Mouse (Mus musculus): Measurements from ENCODE around the gene St8sia1.

St8sia1 gene

DNA sequence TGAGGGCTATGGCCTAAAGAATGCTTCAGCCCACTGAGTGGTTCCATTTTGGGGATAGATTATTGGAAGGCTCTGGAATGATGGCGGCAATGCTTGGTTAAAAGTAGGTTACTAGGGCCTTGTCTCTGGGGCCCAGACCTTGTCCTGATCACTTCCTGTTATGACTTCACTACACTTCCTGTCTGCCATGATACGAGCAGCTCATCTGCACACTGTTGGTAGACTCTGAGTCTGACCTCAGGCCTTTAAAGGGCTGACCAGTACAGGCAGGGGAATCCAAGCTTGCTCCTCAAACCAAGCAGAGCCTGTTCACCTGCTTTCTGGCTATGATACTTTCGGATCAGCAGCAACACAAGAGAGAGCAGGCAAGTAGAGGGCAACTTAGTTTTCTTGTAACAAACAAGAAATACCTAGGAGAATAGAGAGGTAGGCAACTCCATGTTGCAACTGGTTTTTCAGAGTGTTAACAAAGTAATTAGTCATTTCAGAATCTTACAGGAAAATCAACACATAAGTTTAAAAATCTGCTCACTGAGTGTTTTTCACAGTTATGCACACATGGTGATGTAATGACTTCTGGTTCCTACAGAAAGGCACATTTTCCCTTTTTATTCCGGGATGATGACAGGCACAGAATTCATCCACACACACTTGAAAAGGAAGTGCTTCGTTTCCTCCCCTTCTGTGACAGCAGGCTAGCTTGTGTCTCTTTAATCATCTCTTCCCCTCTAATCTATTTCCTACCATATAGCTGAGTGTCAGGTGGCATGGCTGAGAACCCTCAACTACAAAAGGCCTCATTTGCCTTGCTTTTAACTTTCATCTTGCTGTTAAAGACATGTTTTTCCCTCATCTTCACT lies 55.1 kb downstream of the St8sia1 start:
- no peak for DNase-seq (ENCODE audit: low read depth)

DNA sequence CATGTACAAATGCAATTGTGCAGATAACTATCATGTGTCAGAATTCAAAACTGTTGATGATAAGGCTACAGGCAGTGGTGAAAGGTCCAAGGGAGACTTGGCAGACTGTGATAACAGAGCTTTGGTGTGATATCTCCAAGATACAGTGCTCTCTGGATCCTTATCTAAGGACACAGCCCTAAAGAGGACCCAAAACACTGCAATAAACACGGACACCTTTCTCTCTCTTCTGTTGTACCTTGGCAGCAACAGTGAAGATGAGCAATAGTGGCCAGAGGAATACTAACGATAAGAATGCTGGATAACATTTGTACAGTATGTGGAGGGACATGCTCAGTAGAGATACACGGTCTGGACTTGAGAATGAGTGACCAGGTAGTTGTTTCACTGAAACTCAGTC lies 55.8 kb downstream of the St8sia1 start:
- no peak for DNase-seq (ENCODE audit: low read depth)

DNA sequence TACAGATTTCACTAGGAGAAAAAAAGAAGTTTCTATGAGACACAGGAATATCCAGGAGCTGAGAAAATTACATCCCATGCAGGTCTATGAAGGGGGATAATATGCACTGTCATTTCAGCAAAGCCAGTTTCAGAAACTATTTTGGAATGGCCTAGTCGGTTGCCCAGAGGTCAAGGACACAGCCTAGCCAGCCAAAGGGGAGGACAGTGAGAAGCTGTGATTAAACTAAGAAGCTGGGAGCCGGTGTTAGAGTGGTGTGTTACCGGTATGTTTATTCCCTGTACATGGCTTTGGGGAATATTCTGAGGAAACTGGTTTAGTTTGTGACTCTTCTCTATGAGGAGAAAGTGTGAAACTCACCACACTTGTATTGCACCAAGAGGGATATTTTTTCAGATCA lies 68.9 kb downstream of the St8sia1 start:
- no peak for DNase-seq (ENCODE audit: low read depth)

DNA sequence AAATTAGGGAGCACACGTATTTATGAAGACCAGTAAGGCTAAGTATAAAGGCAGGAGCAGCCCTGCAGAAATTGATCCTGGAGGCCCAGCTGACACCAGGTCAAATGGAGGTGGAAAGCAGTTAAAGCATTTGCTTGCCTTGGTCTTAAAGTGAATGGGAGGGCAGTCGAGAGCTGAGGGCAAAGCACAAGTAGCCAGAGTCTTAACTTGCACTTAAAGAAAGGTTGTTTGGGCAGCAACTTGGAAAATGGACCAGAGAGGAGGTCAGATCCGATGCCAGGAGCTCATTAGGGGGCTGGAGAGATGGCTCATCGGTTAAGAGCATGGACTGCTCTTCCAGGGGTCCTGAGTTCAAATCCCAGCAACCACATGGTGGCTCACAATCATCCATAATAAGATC lies 70.5 kb downstream of the St8sia1 start:
- DNase-seq (ENCODE audit: low read depth) = no peak

DNA sequence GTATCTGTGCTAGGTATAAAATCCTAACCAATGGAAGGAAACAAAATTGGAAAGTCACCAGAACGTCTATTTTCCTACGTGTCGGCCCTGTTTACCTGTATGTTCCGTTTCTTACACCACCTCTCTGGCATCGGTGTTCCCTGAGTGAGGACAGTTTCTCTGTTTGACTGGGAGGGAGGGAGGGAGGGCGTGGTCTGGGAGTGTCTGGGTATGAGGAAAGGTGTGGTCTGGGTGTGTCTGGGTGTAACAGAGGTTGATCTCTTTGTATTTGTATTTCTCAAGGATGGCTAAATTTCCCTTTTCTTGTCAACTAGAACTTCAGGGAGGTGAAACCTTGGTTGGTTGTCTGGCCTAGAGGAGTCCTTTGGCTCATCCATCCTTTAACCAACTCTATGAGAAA lies 73.9 kb downstream of the St8sia1 start:
- DNase-seq (ENCODE audit: low read depth) = no peak

DNA sequence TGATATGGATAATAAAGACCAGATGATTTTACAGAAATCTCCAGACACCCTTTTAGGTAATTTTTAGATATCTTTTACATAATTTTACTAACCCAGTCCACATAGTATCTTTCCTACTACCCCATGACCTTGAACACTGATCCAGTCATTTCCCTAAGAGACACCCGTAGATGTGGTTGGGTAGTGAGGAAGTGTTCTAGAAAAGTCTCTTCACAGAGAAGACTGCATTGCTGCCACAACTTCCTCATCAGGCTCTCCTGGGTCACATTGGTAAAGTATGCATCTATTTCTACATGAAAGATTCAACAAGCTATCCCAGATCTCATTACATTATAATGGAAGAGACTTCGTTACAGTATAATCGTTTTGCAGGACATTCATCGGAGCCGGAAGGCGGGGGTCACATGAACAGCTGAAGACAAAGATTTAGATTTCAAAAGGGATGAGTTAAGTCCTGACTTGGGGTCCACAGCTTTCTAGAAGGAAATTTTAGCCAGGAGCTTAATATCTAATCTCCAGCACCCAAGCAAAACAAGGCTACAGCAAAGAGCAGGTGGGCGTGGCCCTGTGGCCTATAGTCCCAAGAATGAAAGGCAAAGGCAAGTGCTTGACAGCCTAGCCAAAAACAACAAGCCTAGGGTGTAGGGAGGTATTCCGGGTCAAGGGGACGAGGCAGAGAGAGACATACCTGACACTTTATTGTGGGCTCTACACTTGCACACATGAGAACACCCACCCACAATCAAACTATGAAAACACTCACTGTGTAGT lies 75.1 kb downstream of the St8sia1 start:
- DNase-seq (ENCODE audit: low read depth) = no peak

DNA sequence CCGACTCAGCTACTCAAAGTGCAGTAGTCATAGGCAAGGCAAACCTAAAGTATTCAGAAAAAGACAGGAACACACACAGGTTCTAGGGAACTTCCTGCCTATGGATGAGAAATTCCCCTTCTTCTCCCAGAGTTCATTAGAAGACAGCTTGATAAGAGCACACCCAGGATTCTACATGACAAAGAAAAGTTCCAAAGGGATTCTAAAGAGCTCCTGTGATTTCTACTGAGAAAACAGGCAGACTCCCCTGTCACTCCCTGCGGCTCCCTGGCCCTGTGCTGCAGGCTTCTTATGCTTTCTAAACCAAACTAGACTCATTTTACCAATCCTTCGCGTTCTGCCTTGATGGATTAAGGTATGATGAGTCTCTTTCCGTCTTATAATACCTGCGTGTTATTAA lies 75.9 kb downstream of the St8sia1 start:
- no peak for DNase-seq (ENCODE audit: low read depth)

DNA sequence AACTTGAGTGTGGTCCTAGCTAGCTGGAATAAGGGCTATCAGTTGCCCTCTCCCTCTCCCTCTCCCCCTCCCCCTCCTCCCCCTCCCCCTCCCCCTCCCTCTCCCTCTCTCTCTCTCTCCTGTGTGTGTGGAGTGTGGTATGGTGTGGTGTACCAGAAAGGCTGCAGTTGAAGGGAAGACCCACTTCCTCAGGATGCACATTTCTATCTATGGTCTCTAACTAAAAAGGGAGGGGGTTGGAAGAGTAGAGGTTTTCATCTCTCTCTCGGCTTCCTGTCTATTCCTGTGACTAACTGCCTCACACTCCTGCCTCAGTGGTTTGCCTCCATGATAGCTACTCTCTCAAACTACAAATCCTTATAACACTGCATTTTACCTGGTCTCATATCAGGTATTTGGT lies 76.9 kb downstream of the St8sia1 start:
- no peak for DNase-seq (ENCODE audit: low read depth)

DNA sequence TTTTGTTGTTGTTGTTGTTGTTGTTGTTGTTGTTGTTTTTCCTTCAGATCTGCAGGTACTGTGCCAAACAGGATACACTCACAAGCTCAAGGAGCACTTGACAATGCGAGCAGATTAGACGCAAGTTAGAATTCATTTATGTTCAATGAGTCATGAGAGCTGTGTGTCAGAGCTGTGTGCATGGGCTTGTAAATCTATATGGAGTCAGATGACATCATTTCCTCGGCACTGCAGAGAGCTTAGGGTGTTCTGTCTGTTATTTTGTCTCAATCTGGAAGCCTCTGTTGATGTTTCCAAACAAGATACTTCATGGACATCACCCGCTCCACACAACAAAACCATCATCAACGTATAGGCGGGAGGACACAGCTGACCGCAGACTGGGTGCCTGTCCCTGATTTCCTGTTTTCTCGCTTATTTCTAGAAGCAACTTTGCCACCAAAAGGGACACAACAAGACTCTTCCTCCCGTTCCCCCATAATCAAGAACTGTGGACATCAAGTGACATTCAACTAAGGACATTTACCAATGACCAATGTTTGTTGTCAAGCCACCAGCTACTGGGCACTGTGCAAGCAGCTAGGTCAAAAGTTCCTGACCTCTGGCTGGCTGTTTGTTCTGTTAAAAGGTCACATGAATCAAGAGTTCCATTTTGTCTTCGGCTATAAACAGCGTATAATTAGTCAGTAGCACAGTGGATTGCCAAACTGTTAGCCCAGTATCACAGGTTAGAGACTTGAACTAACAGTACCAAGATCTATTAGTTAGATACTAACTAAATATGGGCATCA lies 78.7 kb downstream of the St8sia1 start:
- peak; percentile 37 for DNase-seq (ENCODE audit: low read depth)

DNA sequence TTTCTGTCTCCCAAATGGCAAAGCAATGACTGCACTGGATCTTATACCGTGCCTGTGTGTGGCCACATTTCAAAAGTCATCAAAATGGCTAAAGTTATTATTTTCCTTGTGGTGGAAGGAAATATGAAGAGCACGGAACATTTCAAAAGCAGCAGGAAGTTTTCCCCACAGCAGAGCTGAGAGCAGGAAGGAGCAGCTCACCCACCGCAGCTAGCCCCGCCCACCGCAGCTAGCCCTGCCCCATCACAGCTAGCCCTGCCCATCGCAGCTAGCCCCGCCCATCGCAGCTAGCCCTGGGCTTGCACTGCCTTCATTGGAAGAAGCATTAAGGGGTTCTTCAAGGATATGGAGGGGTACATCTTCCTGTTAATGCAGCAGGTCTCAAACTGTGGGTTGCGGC lies 80.1 kb downstream of the St8sia1 start:
- no peak for DNase-seq (ENCODE audit: low read depth)

DNA sequence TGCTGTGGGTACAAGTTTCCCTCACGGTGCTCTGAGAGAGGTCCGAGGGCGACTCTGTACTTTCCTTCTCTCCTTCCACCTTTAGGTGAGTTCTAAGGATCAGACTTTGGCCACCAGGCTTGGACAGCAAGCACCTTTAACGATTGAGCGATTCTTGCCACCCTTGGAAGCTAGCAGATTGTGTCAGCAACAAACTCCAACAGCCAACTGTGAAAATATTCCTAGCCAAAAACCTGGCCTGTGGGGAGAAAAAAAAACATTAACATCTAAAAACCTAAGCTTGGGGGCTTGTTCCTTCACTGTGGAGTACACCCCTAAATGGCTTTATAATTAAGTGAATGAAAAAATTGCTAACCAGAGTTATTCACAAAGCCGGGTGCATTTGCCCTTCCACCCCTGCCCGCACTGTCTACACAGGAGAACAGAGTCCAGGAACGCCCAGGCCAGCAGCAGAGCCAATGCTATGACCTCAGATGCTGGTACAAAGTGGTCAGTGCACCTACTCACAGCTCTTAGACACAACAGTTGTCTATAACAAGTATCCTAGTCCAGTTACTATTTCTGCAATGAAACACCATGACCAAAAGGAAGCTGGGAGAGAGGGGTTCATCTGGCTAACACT lies 83.3 kb downstream of the St8sia1 start:
- DNase-seq (ENCODE audit: low read depth) = no peak

DNA sequence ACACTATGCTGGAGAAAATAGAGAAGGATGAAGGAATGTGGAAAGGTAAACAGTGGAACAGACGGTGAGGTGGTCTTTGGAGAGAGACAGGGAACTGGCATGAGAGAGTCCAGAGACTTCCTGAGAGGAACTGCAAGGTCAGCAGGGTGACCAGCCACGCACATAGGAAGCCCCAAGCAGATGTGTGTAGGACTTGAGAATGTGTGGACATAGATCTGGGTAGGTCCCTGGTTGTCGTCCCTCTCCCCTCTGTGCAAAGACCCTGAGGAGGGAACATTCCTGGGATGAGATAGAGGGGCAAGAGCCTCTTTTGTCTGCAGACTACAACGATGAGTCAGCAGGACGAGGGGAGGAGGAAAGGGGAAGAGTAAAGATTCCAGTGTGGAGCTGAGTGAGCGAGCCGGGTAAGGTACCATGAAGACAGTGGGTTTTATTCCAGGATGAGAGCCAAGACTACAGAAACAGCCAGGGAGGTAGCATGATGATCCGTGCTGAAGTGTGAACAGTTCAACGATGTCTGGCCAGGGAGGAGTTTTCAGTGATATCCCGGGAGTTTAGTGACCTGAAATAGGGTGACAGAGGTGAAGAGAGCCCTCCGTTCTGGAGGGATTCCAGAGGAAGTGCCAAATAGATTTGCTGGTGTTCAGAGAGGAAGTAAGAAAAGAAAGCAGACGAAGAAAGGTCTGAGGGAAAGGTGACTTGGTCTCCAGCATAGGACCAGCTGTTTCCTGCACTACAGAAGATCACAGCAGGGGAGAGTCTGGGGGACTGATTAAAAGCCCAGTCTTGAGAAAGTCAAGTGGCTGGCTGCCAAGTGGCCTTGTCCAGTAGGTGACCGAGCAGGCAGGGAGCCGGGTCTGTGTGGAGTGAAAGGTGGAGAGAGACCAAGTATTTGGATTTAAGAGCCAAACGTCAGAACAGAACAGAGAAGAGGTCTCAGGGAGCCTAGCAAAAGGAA lies 85.2 kb downstream of the St8sia1 start:
- peak; percentile 22 for DNase-seq (ENCODE audit: low read depth)

DNA sequence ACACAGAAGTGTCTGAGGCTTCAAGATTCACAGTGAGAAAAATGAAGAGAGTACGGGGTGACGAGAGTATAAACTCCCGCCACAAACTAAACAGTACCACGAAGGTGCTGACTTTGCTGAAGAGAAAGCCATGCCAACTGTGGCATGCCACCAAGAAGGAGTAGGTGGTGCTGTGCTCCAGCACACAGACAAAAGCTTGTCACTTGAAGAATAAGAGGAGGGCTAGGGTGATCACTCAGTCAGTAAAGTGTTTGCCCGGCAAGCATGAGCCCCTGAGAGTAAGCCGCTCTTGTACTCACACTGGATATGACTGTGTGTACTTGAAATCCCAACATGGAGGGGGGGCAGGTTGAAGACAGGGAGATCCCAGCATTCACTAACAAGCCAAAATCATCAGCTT lies 87.0 kb downstream of the St8sia1 start:
- DNase-seq (ENCODE audit: low read depth) = no peak

DNA sequence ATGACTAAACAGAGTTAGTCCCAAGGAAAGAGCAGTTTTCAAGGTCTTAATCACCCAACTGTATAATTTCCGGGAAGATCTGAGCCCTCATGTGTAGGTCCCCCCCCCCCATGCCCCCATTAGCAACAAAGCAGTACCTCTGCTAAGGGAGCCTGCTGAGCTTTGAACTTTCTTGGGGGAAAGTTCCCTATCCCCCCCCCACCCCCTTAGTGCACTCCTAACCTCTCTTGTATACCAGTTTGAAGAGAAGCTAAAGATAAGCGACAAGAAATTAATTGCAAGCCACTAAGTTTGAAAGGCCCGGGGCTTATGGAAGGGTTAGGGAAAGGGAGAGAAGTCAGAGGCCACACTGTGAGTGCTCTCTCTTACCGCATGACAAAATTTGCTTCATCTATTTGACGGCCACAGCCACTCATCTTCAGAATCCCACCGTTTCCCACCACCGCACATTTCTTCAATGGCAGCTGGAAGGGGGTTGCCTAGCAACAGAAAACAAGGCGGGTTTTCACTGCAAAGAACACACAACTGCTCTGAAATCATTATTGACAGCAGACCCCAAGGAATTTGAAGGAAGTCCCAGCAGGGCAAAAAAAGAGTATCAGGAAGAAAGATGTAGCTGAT lies 87.9 kb downstream of the St8sia1 start:
- DNase-seq (ENCODE audit: low read depth) = no peak

DNA sequence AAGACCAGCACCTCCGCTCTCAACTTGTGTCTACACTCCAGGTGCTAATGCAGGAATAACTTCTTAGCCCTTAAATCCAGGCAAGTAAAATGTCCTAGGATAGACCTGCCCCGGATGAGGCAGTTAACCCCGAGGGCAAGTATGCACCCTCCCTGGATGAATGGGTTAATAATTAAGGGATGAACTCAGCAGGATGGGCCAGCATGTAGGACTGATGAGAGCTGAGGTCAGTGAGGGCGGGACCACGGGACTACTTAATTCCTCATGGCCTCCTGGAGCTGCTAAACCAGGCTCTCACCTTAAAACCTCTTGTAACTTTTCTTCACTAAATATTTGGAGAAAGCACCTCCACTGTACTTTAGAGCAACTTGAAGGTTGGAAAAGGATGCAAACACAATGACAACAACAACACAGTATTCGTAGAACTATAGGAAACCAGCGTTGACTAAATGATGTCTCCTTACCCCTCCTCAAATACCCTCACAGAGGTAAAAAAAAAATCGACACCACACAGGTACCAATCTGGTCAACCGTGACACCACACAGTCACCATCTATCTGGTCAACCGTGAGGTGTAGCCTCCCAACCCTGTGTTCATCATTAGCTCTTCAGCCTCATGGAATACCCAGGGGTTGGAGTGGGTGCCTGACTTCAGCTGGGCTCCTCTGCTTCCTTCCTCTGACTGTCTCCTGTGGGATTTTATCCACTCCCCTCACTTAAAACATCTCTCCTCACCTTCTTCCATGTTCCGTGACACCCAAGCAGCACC lies 90.3 kb downstream of the St8sia1 start:
- no peak for DNase-seq (ENCODE audit: low read depth)

DNA sequence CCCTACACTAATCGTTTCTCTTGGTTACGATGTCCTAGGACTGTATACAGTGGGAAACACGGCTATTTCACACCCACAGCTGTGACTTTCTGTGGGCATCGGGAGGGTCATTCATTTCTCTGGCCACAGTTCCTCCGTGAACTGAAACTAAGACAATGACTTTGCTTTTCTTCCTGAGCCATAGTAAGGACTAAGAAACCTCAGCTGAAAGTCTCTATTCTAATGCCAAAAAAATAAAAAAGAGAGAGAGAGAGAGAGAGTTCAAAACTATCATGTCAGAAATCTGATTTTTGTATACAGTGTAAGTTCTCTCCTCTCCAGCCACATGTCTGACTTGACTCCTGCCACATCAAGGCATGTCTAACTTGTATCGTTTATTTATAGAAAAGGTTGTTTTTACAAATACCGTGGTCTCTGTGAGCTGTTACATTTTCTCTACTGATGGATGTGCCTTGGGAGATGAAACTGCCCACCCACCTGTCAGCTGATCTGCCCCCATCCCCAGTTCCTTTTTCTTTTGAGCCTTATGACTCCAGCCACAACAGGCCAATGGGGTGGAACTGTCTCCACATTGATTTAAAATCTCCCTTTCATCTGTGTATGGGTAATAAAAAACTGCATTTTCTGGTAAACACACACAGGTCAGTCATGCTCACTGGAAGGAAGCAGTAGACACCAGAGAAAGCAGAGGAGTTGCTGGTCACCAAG lies 94.4 kb downstream of the St8sia1 start:
- no peak for DNase-seq (ENCODE audit: low read depth)

DNA sequence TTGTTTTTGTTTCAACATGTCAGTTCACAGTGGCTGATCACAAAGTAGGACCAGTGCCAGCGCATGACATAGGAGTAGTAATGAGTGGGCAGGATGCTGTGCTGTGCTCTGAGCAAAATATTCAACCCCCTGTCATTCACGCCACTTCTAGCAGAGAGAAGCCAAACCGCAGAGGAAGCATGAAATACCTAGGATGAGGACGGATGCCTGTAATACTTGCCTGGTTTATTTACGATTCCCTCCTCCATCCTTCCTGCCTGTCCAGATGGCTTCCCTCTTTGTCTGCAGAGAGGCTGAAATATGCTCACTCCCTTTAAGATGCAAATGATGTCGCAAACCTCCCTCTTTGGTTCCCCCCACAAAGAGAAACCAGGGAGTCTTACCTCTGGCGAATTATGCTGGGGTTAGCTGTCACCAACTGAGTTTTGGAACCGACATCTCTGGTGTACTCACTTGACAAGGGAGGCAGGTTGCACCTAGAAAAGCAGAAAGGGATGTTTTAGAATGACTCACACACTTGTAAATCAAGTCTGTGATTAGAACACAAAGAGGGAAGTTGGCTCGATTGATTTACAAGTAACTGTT lies 96.7 kb downstream of the St8sia1 start:
- peak; percentile 59 for DNase-seq (ENCODE audit: low read depth)

DNA sequence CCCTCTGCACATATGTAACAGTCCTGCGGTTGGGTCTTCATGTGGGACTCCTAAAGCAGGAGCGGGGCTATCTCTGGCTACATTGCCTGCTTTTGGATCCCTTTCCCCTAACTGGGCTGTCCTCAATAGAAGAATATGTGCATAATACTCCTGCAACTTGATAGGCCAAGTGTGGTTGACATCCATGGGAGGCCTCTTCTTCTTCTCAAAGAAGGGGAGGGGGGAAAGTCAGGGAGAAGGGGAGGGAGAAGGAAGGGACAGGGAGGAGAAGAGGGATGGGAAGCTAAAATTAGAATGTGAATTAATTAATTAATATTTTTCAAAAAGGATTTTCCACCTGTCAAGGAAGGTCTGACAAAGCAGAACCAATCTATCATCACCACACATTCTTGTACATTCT lies 97.2 kb downstream of the St8sia1 start:
- DNase-seq (ENCODE audit: low read depth) = no peak

DNA sequence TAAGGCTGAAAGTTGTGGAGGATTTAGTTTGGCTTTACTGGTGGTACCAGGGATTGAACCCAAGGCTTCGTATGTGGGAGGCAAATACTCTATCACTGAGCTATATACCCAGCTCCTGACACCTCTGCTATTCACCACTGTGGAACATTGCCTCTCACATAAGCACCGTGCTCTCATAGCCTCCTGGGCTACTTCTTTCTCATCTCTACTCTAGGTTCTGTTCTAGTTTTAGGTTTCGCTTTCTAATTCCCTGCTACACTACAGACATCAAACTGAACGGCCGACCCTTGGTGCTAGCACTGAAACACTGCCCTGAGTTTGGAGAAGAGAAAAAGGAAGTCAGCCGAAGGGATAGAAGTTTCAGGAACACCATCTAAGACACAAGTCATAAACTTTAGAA lies 99.1 kb downstream of the St8sia1 start:
- no peak for DNase-seq (ENCODE audit: low read depth)

Measured in NIH3T3 (cell line).